Comparison of ENCODE assay signal across 8 mouse cellular contexts in genomic region chr13:51328131-51328970, GRCm38 (mm10).
DNase-seq lines count a peak whose midpoint lies in the region; ATAC-seq and TF ChIP-seq lines count a peak whose summit lies in the region.

No protein-coding gene starts in this region.

- no peaks in the 10 kb centered on the region for H3K9me3 ChIP-seq in lung, postnatal 0 days (ENCODE audit: low read length)
- no peaks in the 10 kb centered on the region for H3K9me3 ChIP-seq in hindbrain, embryonic 10.5 days
- no peaks in the 10 kb centered on the region for H3K9me3 ChIP-seq in stomach, embryonic 15.5 days

- no peak overlapping the region for H3K4me3 ChIP-seq in lung, postnatal 0 days (ENCODE audit: low read depth, low read length)
- no peak overlapping the region for H3K4me3 ChIP-seq in hindbrain, embryonic 10.5 days
- no peak overlapping the region for H3K4me3 ChIP-seq in stomach, embryonic 15.5 days (replicated peaks)

- ATAC-seq in lung, postnatal 0 days = peak; percentile 57
- ATAC-seq in frontal cortex, adult (ENCODE audit: low TSS enrichment) = peak; percentile 99
- peak; percentile 59 for ATAC-seq in stomach, embryonic 15.5 days (ENCODE audit: insufficient read depth, low FRiP score, low read depth)
- no peak for ATAC-seq in granulocyte monocyte progenitor cell, adult 5-6 weeks (replicated peaks; ENCODE audit: poor library complexity, severe bottlenecking)

- intact Hi-C loops in left cerebral cortex, postnatal 25 days (cut with DNase I) = no loop called here

- no peak overlapping the region for H3K4me2 ChIP-seq in lung, postnatal 0 days (replicated peaks; ENCODE audit: low read depth, low read length)
- H3K4me2 ChIP-seq in stomach, embryonic 15.5 days = 0 out of 2 replicates have a peak overlapping the region, but pooled peaks have one; percentile 3

- no peaks in the 10 kb centered on the region for H3K27me3 ChIP-seq in lung, postnatal 0 days (replicated peaks; ENCODE audit: insufficient read depth, low read length)
- H3K27me3 ChIP-seq in hindbrain, embryonic 10.5 days (ENCODE audit: insufficient read depth, poor library complexity, severe bottlenecking) = no peaks in the 10 kb centered on the region
- H3K27me3 ChIP-seq in stomach, embryonic 15.5 days (replicated peaks) = no peaks in the 10 kb centered on the region

- TF ChIP-seq EP300 in lung, postnatal 0 days (IDR thresholded peaks at IDR 0.05) = no peak

- 34% methylated on average over 15 of the region's 15 CpGs for WGBS in lung, postnatal 0 days
- WGBS in hindbrain, embryonic 10.5 days = 57% methylated on average over 15 of the region's 15 CpGs
- WGBS in stomach, embryonic 15.5 days = 37% methylated on average over 15 of the region's 15 CpGs

- peak; percentile 35 for DNase-seq in lung, postnatal 0 days (ENCODE audit: low spot score)
- no peak for DNase-seq in lung, adult 18-20 months
- no peak for DNase-seq in hindbrain, embryonic 10.5 days (ENCODE audit: low spot score)
- peak; percentile 40 to 86 for DNase-seq in left cerebral cortex, postnatal 25 days (ENCODE audit: low spot score in 2 of 2)
- DNase-seq in thymus, postnatal 14 days = no peak

- H3K27ac ChIP-seq in lung, postnatal 0 days (ENCODE audit: low read length) = no peak overlapping the region
- peak overlapping the region; percentile 64 for H3K27ac ChIP-seq in hindbrain, embryonic 10.5 days
- H3K27ac ChIP-seq in stomach, embryonic 15.5 days = no peak overlapping the region

- H3K9ac ChIP-seq in lung, postnatal 0 days (replicated peaks; ENCODE audit: low read depth) = no peak overlapping the region
- no peak overlapping the region for H3K9ac ChIP-seq in stomach, embryonic 15.5 days

- H3K36me3 ChIP-seq in lung, postnatal 0 days (ENCODE audit: insufficient read depth, low read length) = no peaks in the 10 kb centered on the region
- no peaks in the 10 kb centered on the region for H3K36me3 ChIP-seq in hindbrain, embryonic 10.5 days
- H3K36me3 ChIP-seq in stomach, embryonic 15.5 days = no peaks in the 10 kb centered on the region

- TF ChIP-seq CTCF in lung, postnatal 0 days (IDR thresholded peaks at IDR 0.05) = no peak

- no peaks in the 10 kb centered on the region for H3K4me1 ChIP-seq in lung, postnatal 0 days (ENCODE audit: insufficient read depth, low read depth, low read length)
- peaks cover 26% of the 10 kb centered on the region for H3K4me1 ChIP-seq in hindbrain, embryonic 10.5 days (replicated peaks)
- peaks cover 13% of the 10 kb centered on the region for H3K4me1 ChIP-seq in stomach, embryonic 15.5 days

Comparison
In these comparisons a context has a peak if more than half of its experiments do, and no peak if none do; other contexts are left out.
1. DNase-seq: peak in lung, postnatal 0 days (single experiment) and left cerebral cortex, postnatal 25 days (2 of 2); none in lung, adult 18-20 months (0 of 2), hindbrain, embryonic 10.5 days (single experiment) and thymus, postnatal 14 days (single experiment).